Mouse (Mus musculus) liver, postnatal 0 days (tissue): ENCODE results near the gene Rhbg. TPM values are rescaled to one million over a fixed set of nuclear protein-coding genes. Genes with fewer than 3 reads are reported as not detected.
A peak's percentile ranks its signal among the peaks of the same experiment; 100 is the strongest.

Source experiments
- ATAC-seq: fragments of 200-750 bp; cut with Nextera tagmentation; 2 replicates; pipeline ENCODE4 v1.8.0; 2017; ENCODE audit warnings: mild to moderate bottlenecking, moderate library complexity
- DNase-seq: peaks from one replicate; pipeline ENCODE4 v3.0.0-alpha.2; 2016
- H3K27ac ChIP-seq: fragments of 300-500 bp; sonication (generic); 2 replicates; pipeline ENCODE4 v1.5.1; 2014; ENCODE audit warnings: antibody characterized with exemption, moderate library complexity, mild to moderate bottlenecking, low read depth
- H3K27me3 ChIP-seq: fragments of 300-500 bp; sonication (generic); 2 replicates; pipeline ENCODE4 v1.6.1; 2014; ENCODE audit warnings: low read length, control low read depth, mixed read lengths; ENCODE audit not compliant: insufficient read depth
- H3K36me3 ChIP-seq: fragments of 300-500 bp; sonication (generic); replicated peaks from 2 replicates; pipeline ENCODE4 v1.6.1; 2014; ENCODE audit warnings: mild to moderate bottlenecking, control low read depth, low read length, moderate library complexity, mixed read lengths; ENCODE audit not compliant: insufficient read depth
- H3K4me1 ChIP-seq: fragments of 300-500 bp; sonication (generic); 2 replicates; pipeline ENCODE4 v1.6.1; 2014; ENCODE audit warnings: antibody characterized with exemption, mild to moderate bottlenecking, control low read depth; ENCODE audit not compliant: insufficient read depth
- H3K4me2 ChIP-seq: fragments of 300-500 bp; sonication (generic); 2 replicates; pipeline ENCODE4 v1.6.1; 2014; ENCODE audit warnings: low read depth, mild to moderate bottlenecking, low read length, moderate library complexity, mixed read lengths
- H3K4me3 ChIP-seq: fragments of 300-500 bp; sonication (generic); 2 replicates; pipeline ENCODE4 v1.5.1; 2014; ENCODE audit warnings: low read depth, low read length
- H3K9ac ChIP-seq: fragments of 300-500 bp; sonication (generic); replicated peaks from 2 replicates; pipeline ENCODE4 v1.6.1; 2014; ENCODE audit warnings: mild to moderate bottlenecking, moderate library complexity
- H3K9me3 ChIP-seq: fragments of 300-500 bp; sonication (generic); 2 replicates; pipeline ENCODE4 v1.6.1; 2016; ENCODE audit warnings: mild to moderate bottlenecking, control low read depth, low read length, mixed read lengths
- CTCF ChIP-seq: sonication (generic); IDR thresholded peaks from 2 replicates; pipeline ENCODE4 v1.5.1; 2016; ENCODE audit warnings: antibody characterized with exemption, low read depth
- EP300 ChIP-seq: IDR thresholded peaks from 2 replicates; pipeline ENCODE4 v1.6.1; 2016; ENCODE audit warnings: antibody characterized with exemption, low read depth, mild to moderate bottlenecking
- WGBS: fragments of 180-500 bp; shearing (Covaris S2); extraction: QIAGEN DNeasy Blood & Tissue Kit; methylation state at CpG from one replicate; pipeline ENCODE4 v1.1.7; 2014; ENCODE audit not compliant: insufficient replicate concordance; 5-methylcytosine and 5-hydroxymethylcytosine counted together
- microRNA-seq: library from miRNA; unstranded; fragments of <30 nt; microRNA quantifications from one replicate; pipeline ENCODE4, GENCODE M21; 2016
- polyA plus RNA-seq: library from polyadenylated mRNA; unstranded; fragments of >200 nt; fragmentation: Nextera tagmentation; extraction: Ambion mirVana; gene quantifications from 2 replicates; pipeline ENCODE4 v1.2.1, GENCODE M21; 2015

Rhbg gene
- polyA plus RNA-seq, 1 experiment from 2014 or later: 7.0 TPM

DNA sequence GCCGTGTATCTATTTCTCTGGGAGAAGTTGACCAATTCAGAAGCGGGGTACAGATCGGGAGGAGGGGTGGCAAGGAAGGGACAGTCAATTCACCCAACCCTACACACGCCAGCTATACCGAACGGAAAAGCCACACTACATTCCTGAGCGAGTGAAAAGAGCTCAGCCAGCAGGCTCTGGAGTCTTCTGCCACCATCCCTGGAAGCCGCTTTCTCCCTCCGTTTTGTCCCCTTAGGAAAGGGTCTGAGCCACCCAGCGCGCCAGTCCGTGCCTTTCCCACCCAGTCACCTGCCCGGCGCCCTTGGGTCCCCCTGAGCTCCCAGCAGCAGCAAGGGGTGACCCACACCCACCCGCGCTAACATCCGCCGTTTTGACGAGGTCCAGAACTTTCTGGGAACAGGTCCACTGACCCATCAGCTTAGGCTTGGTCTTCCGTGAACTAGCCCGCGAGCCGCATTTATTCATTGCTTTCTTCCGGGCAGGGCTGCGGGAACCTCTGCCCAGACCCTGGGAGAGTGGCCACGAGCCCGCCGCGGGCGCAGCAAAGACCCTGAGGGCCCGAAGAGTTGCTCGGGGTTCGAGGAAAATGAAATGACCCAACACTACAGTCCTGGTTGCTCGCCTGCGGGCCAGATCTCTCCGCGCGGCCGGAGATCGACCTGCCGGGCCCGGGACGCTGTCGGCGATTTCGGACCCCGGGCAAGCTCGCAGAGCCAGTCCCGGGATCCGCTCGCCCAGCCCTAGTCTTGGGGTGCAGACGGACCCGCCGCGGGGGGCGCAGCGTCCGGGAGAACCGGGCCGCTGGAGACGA, 54.1 kb downstream of the Rhbg start:
- Histone ChIP-seq H3K4me3 (peak overlapping the region; percentile 33), H3K4me2 (peak overlapping the region; percentile 56), H3K27me3 (peaks cover 85% of the 10 kb centered on the region), H3K4me1 (0 out of 2 replicates have a peak, but pooled peaks cover 4% of the 10 kb centered on the region), H3K36me3 (no peaks in the 10 kb centered on the region), H3K9ac (no peak overlapping the region), H3K27ac (no peak overlapping the region), H3K9me3 (no peaks in the 10 kb centered on the region)
- TF ChIP-seq EP300 (no peak), CTCF (no peak)
- WGBS: 3% methylated on average over 58 of the region's 61 CpGs
- no peak for ATAC-seq
- DNase-seq: no peak

GRCm38 (mm10) chr3:88199541-88200110, 54.9 kb downstream of the Rhbg start:
- H3K27ac ChIP-seq: no peak overlapping the region
- 0 out of 2 replicates have a peak, but pooled peaks cover 4% of the 10 kb centered on the region for H3K4me1 ChIP-seq
- no peaks in the 10 kb centered on the region for H3K36me3 ChIP-seq
- H3K9ac ChIP-seq: no peak overlapping the region
- TF ChIP-seq CTCF: no peak
- no peaks in the 10 kb centered on the region for H3K9me3 ChIP-seq
- peaks cover 82% of the 10 kb centered on the region for H3K27me3 ChIP-seq
- no peak for DNase-seq
- ATAC-seq: no peak
- WGBS: 29% methylated on average over 2 of the region's 2 CpGs
- H3K4me2 ChIP-seq: no peak overlapping the region
- no peak overlapping the region for H3K4me3 ChIP-seq

- no peak overlapping the region for H3K9ac ChIP-seq
- H3K27me3 ChIP-seq: peaks cover 75% of the 10 kb centered on the region
- 5% methylated on average over 9 of the region's 9 CpGs for WGBS
- ATAC-seq: no peak
- H3K4me3 ChIP-seq: no peak overlapping the region
- H3K27ac ChIP-seq: no peak overlapping the region
- 0 out of 2 replicates have a peak, but pooled peaks cover 4% of the 10 kb centered on the region for H3K4me1 ChIP-seq
- H3K9me3 ChIP-seq: no peaks in the 10 kb centered on the region
- H3K36me3 ChIP-seq: no peaks in the 10 kb centered on the region
- TF ChIP-seq EP300 (no peak), CTCF (no peak)
- no peak for DNase-seq
- no peak overlapping the region for H3K4me2 ChIP-seq
Measured at GRCm38 (mm10) chr3:88198505-88199020, 55.9 kb downstream of the Rhbg start.

DNA sequence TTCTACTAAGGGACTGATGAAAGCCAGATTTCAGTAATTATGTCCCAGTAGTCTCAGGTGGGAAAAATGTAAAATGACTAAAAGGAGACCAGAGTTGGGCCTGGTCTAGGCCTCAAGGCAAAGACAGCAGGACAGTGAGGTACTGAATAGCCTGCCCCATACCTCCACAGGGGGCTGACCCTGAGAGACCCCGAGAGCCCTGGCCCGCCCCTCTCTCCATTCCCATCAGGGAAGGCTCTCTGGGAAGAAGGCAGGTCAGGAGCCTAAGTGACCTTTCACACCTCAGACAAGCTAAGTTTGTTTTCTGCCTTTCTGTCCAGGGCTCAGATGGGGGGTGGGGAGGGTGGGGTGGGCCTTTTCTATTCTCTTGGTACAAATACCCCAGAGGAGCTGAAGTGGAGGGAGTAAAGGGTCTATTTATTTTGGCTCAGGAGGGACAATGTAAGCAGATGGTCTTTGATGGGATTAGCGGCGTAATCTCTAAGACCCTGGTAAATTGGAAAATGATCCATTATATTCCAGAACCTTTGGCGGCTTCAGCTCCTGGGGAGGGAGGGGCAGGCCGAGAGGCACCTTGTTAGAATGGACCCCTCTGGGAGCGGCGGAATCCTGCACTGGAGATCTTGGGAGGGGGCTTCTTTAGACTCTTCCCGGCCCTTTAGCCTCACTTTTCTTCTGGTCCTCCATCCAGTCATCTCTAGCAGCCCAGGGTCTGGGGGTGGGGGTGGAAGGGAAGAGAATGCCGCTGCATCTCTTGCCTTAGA, 56.6 kb downstream of the Rhbg start:
- DNase-seq: no peak
- Histone ChIP-seq H3K36me3 (no peaks in the 10 kb centered on the region), H3K9ac (no peak overlapping the region), H3K27ac (no peak overlapping the region), H3K9me3 (no peaks in the 10 kb centered on the region), H3K4me3 (no peak overlapping the region), H3K4me2 (no peak overlapping the region), H3K27me3 (peaks cover 69% of the 10 kb centered on the region), H3K4me1 (0 out of 2 replicates have a peak, but pooled peaks cover 4% of the 10 kb centered on the region)
- TF ChIP-seq EP300 (no peak), CTCF (no peak)
- WGBS: 19% methylated on average over 10 of the region's 10 CpGs
- no peak for ATAC-seq

Small RNA genes within 50 kb of the gene (microRNA-seq; reads per million reads assigned to microRNA genes)
- gene Gm25641: not detected
- gene Mir3093: not detected
- gene Mir9-1: not detected

Other genes starting within 250 kb of the Rhbg start
- gene Hapln2, start 227.1 kb downstream of the Rhbg start, polyA plus RNA-seq: not detected in 2 replicates
- 13.1 and 14.3 TPM in 2 replicates for gene Gpatch4, start 211.6 kb downstream of the Rhbg start, polyA plus RNA-seq
- 78.0 and 80.1 TPM in 2 replicates for gene Naxe, start 196.2 kb downstream of the Rhbg start, polyA plus RNA-seq
- gene Ttc24, start 176.4 kb downstream of the Rhbg start, polyA plus RNA-seq: not detected in 2 replicates
- gene Iqgap3, start 172.7 kb downstream of the Rhbg start, polyA plus RNA-seq: 2.9 and 3.2 TPM in 2 replicates
- 5.7 and 6.4 TPM in 2 replicates for gene Mef2d, start 112.3 kb downstream of the Rhbg start, polyA plus RNA-seq
- 0.64 and 1.0 TPM in 2 replicates for gene Gm38392, start 32.5 kb upstream of the Rhbg start, polyA plus RNA-seq
- 6.2 and 7.0 TPM in 2 replicates for gene Tsacc, start 42.3 kb upstream of the Rhbg start, polyA plus RNA-seq
- gene Cct3, start 42.4 kb upstream of the Rhbg start, polyA plus RNA-seq: 138 and 151 TPM in 2 replicates
- gene Glmp, start 70.3 kb upstream of the Rhbg start, polyA plus RNA-seq: 111 and 114 TPM in 2 replicates
- gene Tmem79, start 81.4 kb upstream of the Rhbg start, polyA plus RNA-seq: 1.4 TPM in 2 replicates
- 9.9 and 11.8 TPM in 2 replicates for gene Smg5, start 81.6 kb upstream of the Rhbg start, polyA plus RNA-seq
- gene Paqr6, start 109.9 kb upstream of the Rhbg start, polyA plus RNA-seq: 1.7 and 2.0 TPM in 2 replicates
- 0.43 and 0.62 TPM in 2 replicates for gene Bglap3, start 118.0 kb upstream of the Rhbg start, polyA plus RNA-seq
- gene Bglap2, start 124.0 kb upstream of the Rhbg start, polyA plus RNA-seq: not detected in 2 replicates
- not detected in 2 replicates for gene Bglap, start 129.8 kb upstream of the Rhbg start, polyA plus RNA-seq
- gene Pmf1, start 155.6 kb upstream of the Rhbg start, polyA plus RNA-seq: 59.5 and 64.3 TPM in 2 replicates
- 9.0 and 9.2 TPM in 2 replicates for gene Slc25a44, start 170.4 kb upstream of the Rhbg start, polyA plus RNA-seq
- gene Sema4a, start 206.5 kb upstream of the Rhbg start, polyA plus RNA-seq: 27.3 and 30.0 TPM in 2 replicates